Mouse (Mus musculus): ENCODE results near the gene Ctsw.
"Not testable (repeated sequence)": the region's sequence is repeated elsewhere in the genome, so short reads cannot be mapped to it uniquely, and the experiment has no call there.

DNA sequence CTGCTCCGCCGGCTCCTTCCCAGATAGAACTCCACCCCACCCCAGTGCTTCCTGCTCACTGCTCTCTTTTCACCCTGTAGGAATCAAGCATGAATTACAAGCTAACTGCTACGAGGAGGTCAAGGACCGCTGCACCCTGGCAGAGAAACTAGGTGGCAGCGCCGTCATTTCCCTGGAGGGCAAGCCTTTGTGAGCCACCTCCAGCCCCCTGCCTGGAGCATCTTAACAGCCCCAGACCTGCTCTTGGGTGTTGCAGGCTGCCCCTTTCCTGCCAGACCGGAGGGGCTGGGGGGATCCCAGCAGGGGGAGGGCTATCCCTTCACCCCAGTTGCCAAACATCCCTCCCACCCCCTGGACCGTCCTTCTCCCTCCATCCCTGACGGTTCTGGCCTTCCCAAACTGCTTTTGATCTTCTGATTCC, 25.0 kb upstream of the Ctsw start:
- TF ChIP-seq CTCF (IDR thresholded peaks at IDR 0.05; ENCODE audit: control insufficient read depth, insufficient read depth, low read length); POLR2A (IDR thresholded peaks at IDR 0.05; ENCODE audit: borderline replicate concordance, control insufficient read depth, low read depth, low read length): not testable (repeated sequence)

Data from bone marrow, adult 2 months (tissue).